In genomic region chr9:81479534-81479933, GRCm38 (mm10) we compare ENCODE assay signal across 22 mouse cellular contexts.
"Had no signal": no experiment of that assay in that cellular context is flagged by ENCODE, and none has a peak within 500 bp of the region (broad histone marks: within the 10 kb centered on the region; RNA-seq: fewer than 3 reads in every experiment).

No protein-coding gene starts in this region.

- H3K9ac ChIP-seq: limb, embryonic 13.5 days; liver, embryonic 12.5 days; liver, embryonic 15.5 days; lung, embryonic 15.5 days; midbrain, embryonic 13.5 days; neural tube, embryonic 13.5 days had no signal

- H3K27ac ChIP-seq: kidney, postnatal 0 days; layer of hippocampus, adult 2 months; limb, embryonic 10.5 days; limb, embryonic 13.5 days; liver, embryonic 12.5 days; liver, embryonic 15.5 days; lung, embryonic 15.5 days; midbrain, embryonic 10.5 days; midbrain, embryonic 13.5 days; neural tube, embryonic 13.5 days had no signal

- H3K4me3 ChIP-seq: layer of hippocampus, adult 2 months; limb, embryonic 10.5 days; limb, embryonic 13.5 days; liver, embryonic 12.5 days; liver, embryonic 15.5 days; lung, embryonic 15.5 days; megakaryocyte, embryonic 14.5 days; midbrain, embryonic 10.5 days; midbrain, embryonic 13.5 days; myocyte; neural tube, embryonic 13.5 days had no signal

- ATAC-seq: liver, embryonic 12.5 days; midbrain, embryonic 13.5 days; midbrain, embryonic 16.5 days had no signal

- H3K27me3 ChIP-seq: limb, embryonic 13.5 days; liver, embryonic 12.5 days; liver, embryonic 15.5 days; lung, embryonic 15.5 days; megakaryocyte, embryonic 14.5 days; midbrain, embryonic 13.5 days; neural tube, embryonic 13.5 days had no signal

- H3K36me3 ChIP-seq: limb, embryonic 10.5 days; limb, embryonic 13.5 days; liver, embryonic 12.5 days; liver, embryonic 15.5 days; lung, embryonic 15.5 days; midbrain, embryonic 10.5 days; midbrain, embryonic 13.5 days; neural tube, embryonic 13.5 days had no signal

- H3K4me2 ChIP-seq: limb, embryonic 13.5 days; liver, embryonic 12.5 days; liver, embryonic 15.5 days; lung, embryonic 15.5 days; midbrain, embryonic 13.5 days; neural tube, embryonic 13.5 days had no signal

- DNase-seq: kidney, postnatal 25 days; layer of hippocampus, adult 9-11 months; liver; lung, adult 18-20 months; lung, postnatal 10 days; lung, postnatal 36 days; retina, postnatal 1 day; thymus, adult 18-20 months; thymus, postnatal 36 days had no signal

- H3K9me3 ChIP-seq: limb, embryonic 10.5 days; limb, embryonic 13.5 days; liver, embryonic 12.5 days; liver, embryonic 15.5 days; lung, embryonic 15.5 days; megakaryocyte, embryonic 14.5 days; midbrain, embryonic 10.5 days; midbrain, embryonic 13.5 days; neural tube, embryonic 13.5 days had no signal

- H3K4me1 ChIP-seq: limb, embryonic 10.5 days; limb, embryonic 13.5 days; liver, embryonic 12.5 days; liver, embryonic 15.5 days; lung, embryonic 15.5 days; megakaryocyte, embryonic 14.5 days; midbrain, embryonic 10.5 days; midbrain, embryonic 13.5 days; neural tube, embryonic 13.5 days had no signal
